Mouse (Mus musculus) midbrain, embryonic 11.5 days (tissue): ENCODE results near the gene Akap13. TPM values are rescaled to one million over a fixed set of nuclear protein-coding genes. Genes with fewer than 3 reads are reported as not detected.

ENCODE experiments used
- ATAC-seq: fragments of 200-750 bp; cut with Nextera tagmentation; 2 replicates; pipeline ENCODE4 v1.8.0; 2017; ENCODE audit warnings: moderate TSS enrichment, moderate library complexity; ENCODE audit not compliant: low FRiP score
- DNase-seq: peaks from one replicate; pipeline ENCODE4 v3.0.0; 2015; ENCODE audit warnings: low spot score; ENCODE audit errors: missing footprints
- H3K27ac ChIP-seq: fragments of 300-500 bp; sonication (generic); 2 replicates; pipeline ENCODE4 v1.5.1; 2014; ENCODE audit warnings: low read depth, low read length
- H3K27me3 ChIP-seq: fragments of 300-500 bp; sonication (generic); 2 replicates; pipeline ENCODE4 v1.6.1; 2014; ENCODE audit warnings: mild to moderate bottlenecking, low read length, moderate library complexity, mixed read lengths; ENCODE audit not compliant: control insufficient read depth, insufficient read depth
- H3K36me3 ChIP-seq: fragments of 300-500 bp; sonication (generic); 2 replicates; pipeline ENCODE4 v1.6.1; 2014; ENCODE audit warnings: mild to moderate bottlenecking, low read length, moderate library complexity, mixed read lengths; ENCODE audit not compliant: control insufficient read depth, insufficient read depth
- H3K4me1 ChIP-seq: fragments of 300-500 bp; sonication (generic); 2 replicates; pipeline ENCODE4 v1.6.1; 2014; ENCODE audit warnings: low read length; ENCODE audit not compliant: control insufficient read depth, insufficient read depth
- H3K4me2 ChIP-seq: fragments of 300-500 bp; sonication (generic); 2 replicates; pipeline ENCODE4 v1.6.1; 2014; ENCODE audit warnings: mild to moderate bottlenecking, moderate library complexity
- H3K4me3 ChIP-seq: fragments of 300-500 bp; sonication (generic); 2 replicates; pipeline ENCODE4 v1.5.1; 2014; ENCODE audit warnings: low read depth, low read length
- H3K9ac ChIP-seq: fragments of 300-500 bp; sonication (generic); 2 replicates; pipeline ENCODE4 v1.6.1; 2014; ENCODE audit warnings: low read length
- H3K9me3 ChIP-seq: fragments of 300-500 bp; sonication (generic); 2 replicates; pipeline ENCODE4 v1.6.1; 2016; ENCODE audit warnings: low read length; ENCODE audit not compliant: control insufficient read depth
- WGBS: fragments of 180-500 bp; shearing (Covaris S2); extraction: QIAGEN DNeasy Blood & Tissue Kit; methylation state at CpG from one replicate; pipeline ENCODE4 v1.1.7; 2014; 5-methylcytosine and 5-hydroxymethylcytosine counted together
- polyA plus RNA-seq: library from polyadenylated mRNA; unstranded; fragments of >200 nt; fragmentation: Nextera tagmentation; extraction: Ambion mirVana; gene quantifications from 2 replicates; pipeline ENCODE4 v1.2.1, GENCODE M21; 2014

Gene Akap13
- polyA plus RNA-seq, 1 experiment from 2014 or later, result 24.3 TPM

DNA sequence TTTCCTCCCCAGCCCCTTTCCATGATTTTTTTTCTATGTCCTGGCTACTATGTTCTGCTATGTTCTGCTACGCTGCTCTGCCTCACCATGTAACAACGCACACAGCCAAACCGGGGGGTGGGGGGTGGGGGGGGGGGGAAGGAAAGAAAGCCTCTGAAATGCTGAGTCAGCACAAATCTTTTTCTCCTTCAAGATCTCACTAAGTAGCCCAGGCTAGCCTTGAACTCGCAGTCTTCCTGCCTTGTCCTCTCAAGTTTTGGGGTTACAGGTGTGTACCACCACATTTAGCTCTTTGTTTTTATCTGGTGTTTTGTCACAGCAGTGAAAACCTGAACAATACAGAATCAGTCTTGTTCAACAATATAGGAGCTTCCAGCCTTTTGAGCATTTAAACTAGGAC lies 15.8 kb upstream of the Akap13 start:
- no peaks in the 10 kb centered on the region for H3K4me1 ChIP-seq
- H3K9ac ChIP-seq, result no peak overlapping the region
- no peak overlapping the region for H3K27ac ChIP-seq
- 76% methylated on average over 4 of the region's 4 CpGs for WGBS
- H3K4me3 ChIP-seq, result no peak overlapping the region
- DNase-seq (no peak), ATAC-seq (no peak)
- no peaks in the 10 kb centered on the region for H3K9me3 ChIP-seq
- H3K36me3 ChIP-seq, result no peaks in the 10 kb centered on the region
- H3K27me3 ChIP-seq, result no peaks in the 10 kb centered on the region
- no peak overlapping the region for H3K4me2 ChIP-seq

DNA sequence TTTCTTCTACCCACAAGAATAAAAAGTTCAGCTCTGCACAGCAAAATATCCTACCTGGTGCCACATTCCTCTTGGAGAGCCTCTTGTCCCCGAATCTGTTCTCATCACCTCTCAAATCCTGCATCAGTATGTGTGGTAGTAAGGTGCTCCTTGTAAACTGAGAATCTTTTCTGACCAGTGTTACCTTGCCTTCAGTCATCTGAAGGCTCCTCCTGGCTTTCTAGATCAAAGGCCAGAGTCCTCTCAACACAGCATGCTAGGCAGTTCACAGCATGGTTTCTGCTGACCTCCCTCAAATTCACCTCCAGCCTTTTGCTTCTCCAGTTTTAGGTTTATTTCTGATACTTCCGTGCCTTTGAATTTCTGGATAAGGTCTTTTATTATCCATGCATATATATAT lies 15.1 kb upstream of the Akap13 start:
- 85% methylated on average over 2 of the region's 2 CpGs for WGBS
- Histone ChIP-seq H3K4me2 (no peak overlapping the region), H3K9me3 (no peaks in the 10 kb centered on the region), H3K4me1 (no peaks in the 10 kb centered on the region), H3K36me3 (no peaks in the 10 kb centered on the region), H3K9ac (no peak overlapping the region), H3K4me3 (no peak overlapping the region), H3K27me3 (no peaks in the 10 kb centered on the region), H3K27ac (no peak overlapping the region)
- DNase-seq (peak; percentile 64), ATAC-seq (no peak)

DNA sequence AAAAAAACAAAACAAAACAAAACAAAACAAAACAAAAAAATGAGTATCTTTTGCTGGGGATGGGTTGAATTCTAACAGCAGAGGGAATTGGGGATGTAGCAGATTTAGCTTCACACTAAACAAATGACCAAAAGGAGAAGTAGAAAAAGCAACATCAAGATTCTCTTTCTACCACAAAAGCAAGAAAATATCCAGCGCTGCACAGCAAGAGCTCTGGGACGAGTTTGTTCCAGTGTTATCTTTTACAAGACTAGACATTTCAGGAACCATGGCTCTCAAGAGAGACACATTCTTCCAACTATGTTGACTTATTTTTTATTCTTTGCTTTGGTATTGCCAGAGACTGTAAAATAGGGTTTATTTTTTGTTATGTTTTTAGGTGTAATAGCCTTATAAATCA lies 13.4 kb upstream of the Akap13 start:
- Histone ChIP-seq H3K4me3 (no peak overlapping the region), H3K4me1 (no peaks in the 10 kb centered on the region), H3K27ac (no peak overlapping the region), H3K36me3 (no peaks in the 10 kb centered on the region), H3K9me3 (no peaks in the 10 kb centered on the region), H3K4me2 (no peak overlapping the region), H3K9ac (no peak overlapping the region), H3K27me3 (no peaks in the 10 kb centered on the region)
- DNase-seq (peak; percentile 21), ATAC-seq (no peak)
- 83% methylated on average over 2 of the region's 2 CpGs for WGBS

DNA sequence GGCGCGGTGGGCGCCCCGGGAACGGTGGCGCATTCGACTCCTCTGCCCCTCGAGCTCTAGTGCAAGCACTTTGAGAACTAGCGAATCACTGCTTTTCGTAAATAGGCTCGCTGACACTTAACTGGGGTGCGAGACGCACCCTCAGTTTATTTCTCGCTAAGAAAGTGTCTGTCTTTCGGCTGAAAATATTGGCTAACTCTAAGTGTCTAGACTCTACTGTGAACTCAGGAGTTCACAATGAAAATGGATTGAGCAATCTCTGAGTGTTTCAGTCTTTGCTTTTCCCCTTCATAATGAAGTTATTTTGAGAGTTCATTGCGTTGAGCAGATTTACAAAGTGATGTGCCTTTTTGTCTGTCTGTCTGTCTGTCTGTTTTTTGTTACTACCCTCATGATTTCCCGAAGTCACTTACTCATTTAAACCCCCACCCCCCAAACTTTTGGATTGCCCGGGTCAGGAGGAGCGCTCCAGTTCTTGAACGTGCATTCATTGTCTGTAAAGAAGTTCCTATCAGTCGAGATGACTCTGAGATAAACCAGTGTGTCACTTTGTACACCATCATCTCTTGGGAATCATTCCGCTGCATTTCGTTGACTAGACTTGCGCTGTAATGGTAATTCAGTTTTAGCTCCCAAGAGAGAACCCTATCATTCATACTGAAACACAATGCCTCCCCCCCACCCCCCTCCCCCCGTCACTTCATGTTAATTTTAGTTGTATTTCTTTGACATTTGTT lies 986 bp downstream of the Akap13 start:
- Histone ChIP-seq H3K4me1 (peaks cover 6% of the 10 kb centered on the region; the same call in 1 of the 2 replicates), H3K4me2 (peak overlapping the region; percentile 79), H3K9me3 (0 out of 2 replicates have a peak, but pooled peaks cover 2% of the 10 kb centered on the region), H3K36me3 (no peaks in the 10 kb centered on the region; the same call in 1 of the 2 replicates), H3K4me3 (peak overlapping the region; percentile 90), H3K27me3 (no peaks in the 10 kb centered on the region), H3K9ac (peak overlapping the region; percentile 93), H3K27ac (peak overlapping the region; percentile 95)
- DNase-seq, result peak; percentile 95
- ATAC-seq, result no peak
- 1% methylated on average over 25 of the region's 25 CpGs for WGBS

DNA sequence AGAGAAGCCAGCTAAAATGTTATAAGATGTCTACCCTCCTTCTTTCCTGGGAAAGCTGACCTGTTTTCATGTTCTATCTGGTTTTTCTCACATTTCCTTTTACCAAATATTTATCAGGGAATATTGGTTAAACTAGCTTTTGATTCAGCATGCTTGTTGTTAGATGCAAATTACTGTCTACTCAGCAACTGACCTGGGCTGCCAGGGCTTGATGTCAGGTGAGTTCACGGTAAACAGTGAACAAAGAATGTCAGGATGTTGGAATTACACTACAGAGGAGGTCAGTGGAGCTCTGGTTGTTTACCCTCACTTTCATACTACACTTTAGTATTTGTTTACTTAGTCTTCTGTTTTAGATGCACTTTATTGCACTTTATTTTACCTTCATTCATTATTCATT lies 5.0 kb downstream of the Akap13 start:
- no peak overlapping the region for H3K4me3 ChIP-seq
- 97% methylated on average over 1 of the region's 1 CpGs for whole genome bisulfite sequencing
- no peak for DNase-seq

DNA sequence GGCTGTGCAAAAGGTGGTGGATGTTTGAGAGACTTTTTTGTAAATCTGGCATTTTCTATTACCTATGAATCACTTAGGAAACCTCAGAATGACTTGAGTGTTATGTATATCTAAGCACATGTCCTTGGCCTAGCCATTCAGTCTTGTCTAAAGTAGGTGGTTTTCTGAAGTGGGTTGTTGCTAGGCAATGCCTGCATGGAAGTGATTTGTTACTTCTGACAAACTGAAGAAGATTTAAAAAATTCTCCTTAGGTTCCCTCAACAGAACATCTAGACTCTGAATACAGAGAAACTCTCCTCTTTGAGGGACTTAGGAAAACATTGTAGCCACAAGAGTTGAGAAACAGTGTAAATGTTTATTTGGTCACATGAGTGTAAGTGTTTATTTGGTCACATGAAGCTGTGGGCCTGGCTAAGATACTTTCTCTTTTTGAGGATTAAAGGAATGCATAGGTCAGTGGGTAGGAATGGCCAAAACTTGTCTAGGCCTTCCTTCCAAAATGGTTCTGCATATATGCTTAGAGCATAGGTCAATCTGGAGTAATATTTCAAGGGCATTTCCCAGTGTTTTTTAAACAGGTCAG lies 8.3 kb downstream of the Akap13 start:
- ATAC-seq, result no peak
- Histone ChIP-seq H3K4me3 (no peak overlapping the region), H3K9me3 (no peaks in the 10 kb centered on the region), H3K36me3 (no peaks in the 10 kb centered on the region; the same call in 1 of the 2 replicates), H3K4me2 (no peak overlapping the region), H3K27ac (no peak overlapping the region), H3K4me1 (peaks cover 9% of the 10 kb centered on the region), H3K9ac (no peak overlapping the region), H3K27me3 (no peaks in the 10 kb centered on the region)
- DNase-seq, result peak; percentile 77

More for the DNA sequence above, 5.0 kb downstream of the Akap13 start:
- Histone ChIP-seq H3K27me3 (no peaks in the 10 kb centered on the region), H3K9ac (no peak overlapping the region), H3K4me2 (no peak overlapping the region), H3K9me3 (no peaks in the 10 kb centered on the region), H3K36me3 (no peaks in the 10 kb centered on the region; the same call in 1 of the 2 replicates), H3K27ac (no peak overlapping the region), H3K4me1 (peaks cover 6% of the 10 kb centered on the region; the same call in 1 of the 2 replicates)
- no peak for ATAC-seq

DNA sequence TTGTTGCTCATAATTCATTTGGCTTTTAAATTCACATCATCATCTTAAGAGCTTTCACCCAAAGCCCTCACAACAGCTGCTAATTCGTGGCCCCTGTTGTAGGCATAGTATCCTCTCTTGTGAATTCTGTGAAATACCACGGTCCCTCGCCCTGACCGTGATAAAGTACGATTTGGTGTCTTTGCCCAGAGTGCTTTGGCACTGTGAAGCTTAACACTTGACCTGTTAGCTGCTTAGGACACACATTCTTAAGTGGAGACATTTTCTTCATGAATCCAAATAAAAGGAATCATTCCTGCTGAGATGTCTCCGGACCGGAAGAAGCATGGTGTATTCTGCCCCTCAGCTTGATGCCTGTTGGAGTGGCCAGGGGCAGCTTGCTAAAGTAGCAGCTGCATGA lies 12.5 kb downstream of the Akap13 start:
- Histone ChIP-seq H3K9ac (no peak overlapping the region), H3K36me3 (no peaks in the 10 kb centered on the region), H3K27me3 (no peaks in the 10 kb centered on the region), H3K4me3 (no peak overlapping the region), H3K27ac (no peak overlapping the region), H3K9me3 (no peaks in the 10 kb centered on the region), H3K4me1 (peaks cover 18% of the 10 kb centered on the region), H3K4me2 (no peak overlapping the region)
- WGBS, result 42% methylated on average over 7 of the region's 7 CpGs
- DNase-seq (peak; percentile 85), ATAC-seq (no peak)

DNA sequence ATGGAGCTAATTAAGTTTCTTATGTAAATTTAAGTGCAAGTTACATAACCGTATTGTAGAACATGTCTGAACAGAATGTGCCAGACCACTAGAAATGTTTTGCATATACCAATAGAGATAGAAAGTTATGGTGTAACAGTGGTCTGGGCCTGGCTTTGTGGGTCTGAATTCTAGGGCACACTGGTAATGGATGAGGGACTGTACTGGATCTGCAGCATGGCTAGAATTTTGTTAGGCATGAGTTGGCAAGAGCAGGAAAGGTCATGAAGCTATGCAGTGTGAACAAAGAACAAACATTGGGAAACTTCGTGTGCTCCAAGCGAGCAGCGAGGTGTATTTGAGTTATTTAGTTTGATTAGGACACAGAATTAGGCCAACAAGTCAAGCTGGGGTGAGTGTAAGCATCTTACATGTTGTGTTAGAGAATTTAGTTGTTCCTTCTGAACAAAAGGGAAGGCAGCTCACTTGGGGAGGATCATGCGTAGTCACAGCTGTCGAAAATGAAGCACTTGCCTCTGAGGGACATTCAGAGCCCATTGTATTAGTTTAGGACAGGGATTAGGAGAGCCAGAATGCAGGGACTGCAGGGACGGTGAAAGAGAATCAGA lies 15.1 kb downstream of the Akap13 start:
- H3K27ac ChIP-seq, result peak overlapping the region; percentile 30; the same call in 1 of the 2 replicates
- 19% methylated on average over 7 of the region's 7 CpGs for WGBS
- no peak overlapping the region for H3K4me3 ChIP-seq
- no peak overlapping the region for H3K9ac ChIP-seq
- H3K27me3 ChIP-seq, result no peaks in the 10 kb centered on the region
- no peaks in the 10 kb centered on the region for H3K9me3 ChIP-seq
- no peaks in the 10 kb centered on the region for H3K36me3 ChIP-seq
- DNase-seq (peak; percentile 90), ATAC-seq (peak; percentile 65)
- H3K4me2 ChIP-seq, result no peak overlapping the region
- H3K4me1 ChIP-seq, result peaks cover 21% of the 10 kb centered on the region
